Mouse (Mus musculus) bone marrow, adult 2 months (tissue): ENCODE measurements around the gene Rsad2. TPM values are rescaled to one million over a fixed set of nuclear protein-coding genes. Genes with fewer than 3 reads are reported as not detected.
A peak's percentile ranks its signal among the peaks of the same experiment; 100 is the strongest.

Experiments used
- H3K27ac ChIP-seq: fragments of 200-500 bp; 2 replicates; pipeline ENCODE4 v1.5.1; 2012; ENCODE audit warnings: low read depth, mild to moderate bottlenecking, control low read depth, inconsistent platforms, low read length; ENCODE audit not compliant: control insufficient read depth, poor library complexity, insufficient read depth
- H3K4me1 ChIP-seq: fragments of 200-500 bp; 2 replicates; pipeline ENCODE4 v1.6.1; 2011; ENCODE audit warnings: low read length; ENCODE audit not compliant: control insufficient read depth, insufficient read depth
- H3K4me3 ChIP-seq: fragments of 200-500 bp; replicated peaks from 2 replicates; pipeline ENCODE3; 2011; ENCODE audit warnings: mild to moderate bottlenecking, low read depth, low read length, control low read depth; ENCODE audit not compliant: control insufficient read depth
- CTCF ChIP-seq: fragments of 200-500 bp; IDR thresholded peaks from 2 replicates; pipeline ENCODE4 v1.5.1; 2011; ENCODE audit warnings: low read length, control low read depth; ENCODE audit not compliant: control insufficient read depth, insufficient read depth
- POLR2A ChIP-seq: fragments of 200-500 bp; IDR thresholded peaks from 2 replicates; pipeline ENCODE4 v1.6.1; 2011; ENCODE audit warnings: low read depth, mild to moderate bottlenecking, control low read depth, low read length, borderline replicate concordance; ENCODE audit not compliant: control insufficient read depth
- WGBS: fragments of 180-500 bp; shearing (Covaris S2); methylation state at CpG from one replicate; pipeline ENCODE4 v1.1.7; 2018; 5-methylcytosine and 5-hydroxymethylcytosine counted together
- polyA plus RNA-seq: library from polyadenylated mRNA; stranded (reverse); fragments of >200 nt; gene quantifications from 2 replicates; pipeline ENCODE4 v1.2.4, GENCODE M21; 2011; ENCODE audit warnings: low replicate concordance; ENCODE audit not compliant: missing spikeins, insufficient read depth, insufficient read length

Rsad2 gene
- polyA plus RNA-seq, 1 experiment = 114 TPM

DNA sequence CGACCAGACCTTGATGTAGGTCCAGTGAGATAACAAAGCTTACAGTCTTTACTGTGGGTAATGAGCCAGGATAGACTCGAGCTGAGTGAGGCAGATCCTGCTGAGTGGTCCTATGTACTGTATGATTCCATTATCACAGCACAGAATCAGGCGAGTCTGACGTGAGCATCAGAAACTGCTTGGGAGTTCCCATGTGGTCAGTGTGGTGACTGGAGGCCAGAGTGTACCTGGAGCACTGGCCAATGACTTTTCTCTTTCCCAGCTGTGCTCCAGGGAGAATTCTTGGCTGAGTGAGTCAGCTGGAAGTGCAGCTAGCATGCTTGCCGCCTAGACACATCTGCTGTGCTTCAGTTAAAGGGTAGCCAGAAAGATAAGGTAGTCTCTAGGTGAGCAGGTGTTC, 1.6 kb downstream of the Rsad2 start:
- peak overlapping the region; percentile 77 for H3K4me3 ChIP-seq

DNA sequence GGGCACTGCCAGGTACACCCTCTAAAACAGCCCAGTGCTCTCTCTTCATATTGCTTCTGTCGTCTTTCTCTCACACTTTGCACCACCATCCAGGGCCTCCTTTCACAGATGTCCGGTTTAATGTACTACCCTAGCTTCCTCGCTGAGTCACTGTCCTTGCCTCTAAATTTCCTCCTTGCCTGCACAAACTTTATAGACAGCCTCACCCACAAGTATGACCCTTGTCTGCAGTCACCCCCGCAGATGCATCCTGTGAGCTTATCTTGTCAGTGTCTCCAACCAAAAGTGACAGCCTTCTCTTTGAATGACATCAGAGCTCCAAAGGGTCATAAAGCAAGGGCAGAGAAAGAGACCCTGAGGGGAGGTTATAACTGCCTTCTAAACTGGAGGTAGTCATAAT, 3.3 kb downstream of the Rsad2 start:
- no peak overlapping the region for H3K27ac ChIP-seq
- H3K4me1 ChIP-seq = peaks cover 7% of the 10 kb centered on the region; the same call in 1 of the 2 replicates
- H3K4me3 ChIP-seq = peak overlapping the region; percentile 16
- 3% methylated on average over 4 of the region's 4 CpGs for WGBS
- TF ChIP-seq POLR2A (no peak), CTCF (no peak)

More for the DNA sequence above, 1.6 kb downstream of the Rsad2 start:
- TF ChIP-seq CTCF = no peak
- no peak for TF ChIP-seq POLR2A
- Histone ChIP-seq H3K27ac (peak overlapping the region; percentile 34; the same call in 1 of the 2 replicates), H3K4me1 (peaks cover 7% of the 10 kb centered on the region)
- WGBS = 45% methylated on average over 5 of the region's 5 CpGs

DNA sequence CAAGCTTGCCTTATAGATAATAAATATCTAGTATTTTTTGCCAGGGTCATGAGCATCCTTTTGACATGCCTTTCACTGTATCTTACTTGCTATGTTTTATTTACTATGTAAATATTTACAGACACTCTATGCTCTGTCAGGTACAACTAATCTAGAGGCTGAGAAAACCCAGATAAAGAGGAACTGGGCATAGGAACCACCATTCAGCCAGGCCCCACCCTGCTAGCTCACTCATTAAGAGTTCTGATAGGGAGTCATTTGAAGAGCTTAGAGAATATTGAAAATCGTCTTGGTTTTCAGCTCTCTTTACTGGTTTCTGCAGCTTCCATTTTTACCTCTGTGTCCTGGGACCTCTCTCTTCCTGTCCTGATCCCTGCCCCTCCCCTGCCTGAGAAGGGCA, 5.1 kb downstream of the Rsad2 start:
- Histone ChIP-seq H3K27ac (no peak overlapping the region), H3K4me3 (no peak overlapping the region), H3K4me1 (peaks cover 7% of the 10 kb centered on the region; the same call in 1 of the 2 replicates)
- WGBS = 9% methylated on average over 1 of the region's 1 CpGs
- no peak for TF ChIP-seq POLR2A
- no peak for TF ChIP-seq CTCF

DNA sequence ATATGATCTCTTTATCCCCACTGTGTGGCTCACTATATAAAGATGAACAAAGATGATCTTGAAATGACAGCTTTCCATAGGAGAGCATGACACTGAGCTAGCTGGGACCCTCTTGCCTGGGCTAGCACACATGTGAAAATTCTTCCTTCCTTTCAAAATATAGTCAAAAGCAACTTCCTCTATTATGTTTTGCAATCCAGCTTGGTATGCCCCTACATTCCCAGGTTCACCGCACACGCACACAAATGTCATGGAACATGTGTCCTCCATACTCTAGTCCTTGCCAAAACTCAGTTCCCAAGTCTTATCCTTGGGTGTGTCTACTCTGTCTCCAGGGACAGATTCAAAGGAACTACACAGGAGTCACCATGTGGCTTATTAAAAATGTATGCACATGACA, 6.8 kb downstream of the Rsad2 start:
- no peak overlapping the region for H3K4me3 ChIP-seq
- 54% methylated on average over 2 of the region's 2 CpGs for WGBS
- H3K27ac ChIP-seq = no peak overlapping the region
- TF ChIP-seq POLR2A (no peak), CTCF (no peak)
- H3K4me1 ChIP-seq = peaks cover 6% of the 10 kb centered on the region; the same call in 1 of the 2 replicates

DNA sequence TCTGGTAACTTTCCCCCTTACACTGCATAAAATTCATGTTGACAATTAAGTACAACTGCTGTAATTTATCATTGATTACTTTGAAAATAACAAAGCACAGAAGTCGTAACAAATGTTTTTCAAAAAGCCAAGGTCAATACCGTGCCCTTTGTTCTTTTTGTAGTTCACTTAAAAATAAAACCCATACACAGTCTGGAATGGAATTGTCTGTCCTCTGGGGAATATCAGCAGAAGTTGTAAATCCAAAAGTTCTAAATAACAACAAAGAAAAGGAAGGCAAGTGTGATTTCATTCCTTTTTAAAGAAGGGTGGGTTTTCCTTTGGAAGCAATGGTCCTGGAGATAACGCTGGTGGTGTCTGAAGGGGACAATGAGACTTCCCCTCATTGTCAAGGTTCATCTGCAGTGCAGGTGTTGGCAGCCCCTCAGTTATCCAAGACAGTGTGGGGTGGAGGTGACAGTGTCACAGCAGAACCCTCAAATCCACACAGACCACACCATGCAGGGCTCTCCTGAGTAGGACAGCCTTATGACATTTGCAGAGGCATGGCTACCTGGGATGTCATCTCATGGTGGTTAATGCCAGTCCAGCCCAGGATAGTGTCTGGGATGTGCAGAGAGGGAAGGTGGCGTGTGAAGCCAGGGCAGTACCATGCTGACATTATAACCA, 9.7 kb downstream of the Rsad2 start:
- WGBS = 88% methylated on average over 4 of the region's 4 CpGs
- Histone ChIP-seq H3K4me1 (peaks cover 1% of the 10 kb centered on the region; the same call in 1 of the 2 replicates), H3K4me3 (no peak overlapping the region), H3K27ac (no peak overlapping the region)
- TF ChIP-seq CTCF (no peak), POLR2A (no peak)

DNA sequence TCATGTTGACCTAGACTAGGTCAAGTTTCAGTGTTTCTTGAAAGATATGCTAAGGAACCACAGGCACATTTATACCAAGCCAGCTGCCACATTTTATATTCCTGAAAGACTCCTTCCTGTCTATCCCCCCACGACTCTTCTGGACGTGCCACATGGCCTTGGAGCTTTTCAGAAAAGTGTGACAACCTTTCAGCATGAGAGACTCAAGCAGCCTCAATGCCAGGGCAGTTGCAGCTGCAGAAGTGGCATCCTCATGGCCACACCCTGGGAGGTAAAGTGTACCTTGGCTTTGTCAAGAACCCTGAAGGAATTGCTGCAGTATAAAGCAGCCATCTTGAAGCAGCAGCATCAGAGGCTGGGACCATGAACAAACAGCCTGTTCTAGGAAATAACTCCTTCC, 11.7 kb downstream of the Rsad2 start:
- H3K27ac ChIP-seq = no peak overlapping the region
- WGBS = 81% methylated on average over 2 of the region's 2 CpGs
- H3K4me3 ChIP-seq = no peak overlapping the region
- peaks cover under 1% of the 10 kb centered on the region; the same call in 1 of the 2 replicates for H3K4me1 ChIP-seq
- TF ChIP-seq POLR2A = no peak
- TF ChIP-seq CTCF = no peak

DNA sequence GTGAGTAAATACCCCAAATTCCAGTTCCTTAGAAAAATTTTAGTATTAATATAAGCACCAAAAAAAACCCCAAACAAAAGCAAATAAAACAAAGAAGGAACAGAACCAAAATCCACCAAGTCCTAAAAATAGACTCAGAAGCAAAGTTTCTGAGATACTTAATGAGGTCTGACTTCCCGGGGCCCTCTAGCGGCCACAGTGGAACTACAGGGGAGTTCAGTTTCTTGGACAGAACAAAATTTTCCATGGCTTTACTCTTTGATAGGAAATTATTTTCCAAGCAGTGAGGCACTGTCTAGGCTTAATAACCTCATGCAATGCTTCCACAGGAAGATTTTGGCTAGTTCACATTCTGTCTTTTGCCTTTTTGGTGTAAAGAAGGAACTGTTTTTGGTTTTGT, 12.2 kb downstream of the Rsad2 start:
- 0% methylated on average over 2 of the region's 2 CpGs for WGBS
- no peak for TF ChIP-seq POLR2A
- peak; percentile 57 for TF ChIP-seq CTCF
- Histone ChIP-seq H3K27ac (no peak overlapping the region), H3K4me1 (no peaks in the 10 kb centered on the region; the same call in 1 of the 2 replicates), H3K4me3 (no peak overlapping the region)

DNA sequence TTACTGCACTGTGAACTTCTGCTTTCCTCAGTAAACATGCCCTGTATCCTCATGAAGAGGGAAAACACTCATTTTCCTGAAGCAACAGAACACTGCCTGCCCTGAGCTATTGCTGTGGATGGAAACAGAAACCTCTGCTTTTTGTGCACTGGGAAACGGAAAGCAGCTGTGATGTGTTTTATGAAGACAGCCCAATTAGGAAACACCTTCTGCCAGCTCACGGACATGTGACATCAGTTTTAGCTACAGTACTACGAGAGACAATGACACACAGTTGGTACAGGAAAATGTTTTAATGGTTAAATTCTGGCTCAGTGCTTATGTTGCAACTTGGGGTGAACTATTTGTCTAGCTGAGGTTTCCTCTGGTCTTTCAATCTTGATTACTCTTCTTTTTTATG, 16.9 kb downstream of the Rsad2 start:
- Histone ChIP-seq H3K4me3 (no peak overlapping the region), H3K4me1 (no peaks in the 10 kb centered on the region; the same call in 1 of the 2 replicates), H3K27ac (no peak overlapping the region)
- TF ChIP-seq POLR2A (no peak), CTCF (no peak)
- WGBS = 23% methylated on average over 3 of the region's 3 CpGs

DNA sequence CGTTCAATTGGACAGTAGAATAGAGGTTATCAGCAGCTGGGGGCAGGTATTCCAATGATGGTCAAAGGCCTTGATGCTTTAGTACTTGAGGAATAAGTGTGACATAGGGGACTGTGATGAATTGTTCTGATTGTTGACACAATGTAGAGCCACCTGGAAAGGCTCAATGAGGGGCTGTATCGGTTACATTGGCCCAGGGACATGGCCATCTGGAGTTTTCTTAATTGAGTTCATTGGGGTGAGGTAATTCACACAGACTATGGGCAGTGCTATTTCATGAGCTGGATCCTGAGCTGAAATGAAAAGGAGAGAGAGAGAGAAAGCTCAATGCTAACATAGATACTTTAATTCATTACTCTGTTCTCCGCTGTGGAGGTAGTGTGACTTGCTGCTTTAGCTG, 18.3 kb downstream of the Rsad2 start:
- 85% methylated on average over 3 of the region's 3 CpGs for WGBS
- no peak for TF ChIP-seq CTCF
- TF ChIP-seq POLR2A = no peak
- H3K4me1 ChIP-seq = no peaks in the 10 kb centered on the region; the same call in 1 of the 2 replicates

More for the DNA sequence above, 18.3 kb downstream of the Rsad2 start:
- Histone ChIP-seq H3K27ac (no peak overlapping the region), H3K4me3 (no peak overlapping the region)
